Mouse (Mus musculus) urinary bladder, postnatal 14 days (tissue): ENCODE results near the gene Creb3.

Experiments
- DNase-seq: peaks from one replicate; pipeline ENCODE4 v3.0.0; 2021; ENCODE audit warnings: low spot score

Gene Creb3

DNA sequence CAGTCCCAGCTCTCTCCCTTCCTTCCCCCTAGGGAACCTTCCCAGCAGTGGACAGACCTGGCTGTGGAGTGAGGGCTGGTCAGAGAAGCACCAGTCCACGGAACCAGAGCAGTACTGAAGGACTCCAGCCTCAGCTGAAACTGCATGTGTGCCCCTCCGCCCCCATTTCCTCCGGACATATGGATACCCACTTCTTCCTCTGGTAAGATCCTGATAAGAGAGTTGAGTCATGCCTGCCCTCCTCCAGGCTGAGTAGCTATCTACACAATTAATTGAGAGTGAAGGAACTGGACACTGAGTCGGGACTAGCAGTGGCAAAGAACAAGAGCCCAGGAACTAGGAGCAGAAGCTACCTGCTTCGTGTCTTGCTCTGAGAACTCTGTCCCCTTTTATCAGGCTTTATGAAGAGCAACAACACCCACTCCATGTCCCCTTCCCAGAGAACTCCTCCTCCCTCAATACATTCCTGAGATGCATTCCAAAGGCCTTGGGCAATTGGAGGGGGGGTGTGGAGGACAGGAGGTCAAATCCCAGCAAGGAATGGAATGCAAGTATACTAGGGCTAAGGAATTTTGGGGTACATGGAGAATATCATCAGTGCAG is 4.0 kb upstream of the Creb3 start:
- peak; percentile 33 for DNase-seq

DNA sequence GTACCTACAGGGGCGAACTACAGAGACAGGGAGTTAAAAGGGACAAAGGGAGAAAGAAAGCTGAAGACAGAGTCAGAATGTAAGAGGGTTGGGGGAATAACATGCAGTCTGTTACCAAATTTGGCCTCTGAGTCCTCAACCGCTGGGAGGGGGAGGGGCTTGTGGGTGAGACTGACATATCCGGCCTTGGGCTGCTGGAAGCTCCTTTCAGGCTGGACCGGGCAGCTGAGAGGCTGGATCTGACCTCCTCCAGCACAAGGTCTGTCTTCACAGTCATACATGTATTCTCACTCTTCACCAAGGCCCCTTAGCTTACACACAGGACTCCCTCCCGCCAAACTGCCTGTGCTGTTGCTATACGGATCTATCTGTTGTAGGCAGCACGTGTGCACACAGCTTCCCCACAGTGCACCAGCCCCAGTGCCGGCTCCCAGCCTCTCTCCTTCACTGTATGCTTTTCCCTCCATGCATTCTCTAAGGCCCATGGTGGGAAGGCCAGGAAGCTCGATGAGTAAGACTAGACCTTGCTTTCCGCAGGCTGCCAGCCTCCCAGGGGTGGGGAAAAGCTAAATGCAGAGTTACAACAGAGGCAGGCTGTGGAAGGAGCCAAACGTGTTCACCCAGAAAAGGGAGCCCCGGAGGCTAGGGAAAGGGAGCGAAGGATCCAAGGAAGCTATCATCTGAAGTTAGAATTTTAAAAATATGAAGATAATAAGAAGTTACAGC is 3.3 kb upstream of the Creb3 start:
- peak; percentile 73 for DNase-seq

DNA sequence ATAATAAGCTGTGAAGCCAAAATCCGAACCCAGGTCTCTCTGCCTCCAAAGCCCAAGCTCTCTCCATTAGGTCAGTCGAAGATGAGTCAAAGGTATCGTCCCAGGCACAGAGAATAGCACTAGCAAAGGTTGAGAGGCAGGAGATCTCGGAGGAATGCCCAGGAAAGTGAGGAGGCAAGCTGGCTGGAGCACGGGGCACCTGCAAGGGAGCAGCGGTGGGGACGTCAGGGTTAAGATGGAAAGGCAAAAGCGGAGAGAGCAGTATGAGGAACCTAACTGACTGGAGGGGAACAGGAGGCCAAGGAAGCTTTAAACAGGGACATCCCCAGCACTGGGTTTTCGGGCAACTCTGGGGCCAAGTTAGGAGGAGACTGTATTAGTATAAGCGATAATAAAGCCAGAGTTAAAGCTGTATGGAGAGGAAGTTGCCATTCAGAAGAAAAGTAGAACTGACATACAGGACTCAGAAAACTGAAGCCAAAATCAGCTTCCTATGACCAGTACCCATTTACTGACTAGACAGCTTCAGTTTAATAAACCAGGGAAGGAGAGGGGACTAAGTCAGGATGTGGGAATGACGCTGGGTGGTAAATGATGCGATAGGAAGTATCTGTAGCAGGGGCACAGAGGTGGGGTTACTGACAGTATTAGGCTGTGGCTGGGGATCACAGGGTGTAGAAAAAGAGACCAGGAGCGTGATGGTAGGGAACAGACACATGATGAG is 2.5 kb upstream of the Creb3 start:
- no peak for DNase-seq

DNA sequence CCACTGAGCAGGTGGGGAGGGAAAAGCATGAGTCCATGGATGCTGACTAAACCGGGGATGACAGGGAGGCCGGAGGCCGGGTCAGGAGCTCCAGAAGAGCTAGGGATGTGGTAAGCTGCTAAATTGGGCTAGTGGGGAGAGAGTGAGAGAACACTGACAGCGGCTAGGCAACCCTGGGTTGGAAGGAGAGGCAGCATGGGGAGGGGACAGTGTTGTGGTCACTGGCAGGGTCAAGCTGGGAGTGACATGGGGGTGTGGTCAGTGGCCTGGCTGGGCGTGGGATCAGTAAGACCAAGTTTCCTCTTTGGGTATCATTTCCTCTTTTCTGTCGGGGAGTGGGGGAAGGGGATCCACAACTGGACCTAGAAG is 1.9 kb upstream of the Creb3 start:
- peak; percentile 53 for DNase-seq

DNA sequence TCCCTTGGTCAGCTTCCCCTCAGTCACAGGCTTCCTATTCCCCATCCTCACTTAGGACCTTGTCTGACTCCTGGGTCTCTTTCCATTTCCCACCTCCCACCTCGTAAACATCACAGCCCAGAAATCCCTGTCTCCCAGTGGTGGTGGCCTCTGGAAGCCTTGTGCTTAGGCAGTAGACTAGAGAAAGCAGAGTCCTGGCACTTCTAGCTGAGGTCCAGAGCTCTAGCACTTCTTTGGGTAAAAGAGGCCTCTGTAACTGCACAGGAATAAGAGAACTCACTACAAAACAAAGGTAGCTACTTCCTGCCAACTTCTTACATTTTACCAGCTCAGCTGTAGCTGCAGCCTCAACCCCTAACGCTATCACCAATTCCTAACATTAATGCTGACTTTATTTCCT is 1.2 kb upstream of the Creb3 start:
- DNase-seq = no peak

DNA sequence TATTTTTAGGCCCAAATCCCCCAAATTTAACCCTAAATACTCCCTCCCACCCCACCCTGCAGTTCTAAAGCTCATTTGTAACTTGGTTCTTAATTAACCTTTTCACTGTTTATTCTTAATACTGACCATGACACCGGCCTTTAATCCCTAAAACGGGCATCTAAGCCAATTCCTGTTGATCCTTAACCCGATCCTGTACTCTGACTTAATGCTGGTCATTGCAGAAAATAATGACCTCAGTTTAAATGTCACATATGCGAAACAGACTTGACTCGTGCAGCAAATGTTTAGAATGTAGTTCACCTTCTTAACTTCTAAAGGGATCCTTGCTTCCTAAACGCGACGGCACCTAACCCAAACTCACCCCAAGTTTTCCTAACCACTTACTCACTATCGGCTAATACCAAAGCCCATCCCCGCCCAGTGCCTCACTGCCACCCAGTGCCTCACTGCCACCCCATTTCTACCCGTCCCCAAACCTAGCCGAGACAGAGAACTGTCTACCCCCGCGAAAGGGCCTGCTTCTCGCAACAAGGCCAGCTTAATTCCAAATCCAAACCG is 616 bp upstream of the Creb3 start:
- DNase-seq = no peak

DNA sequence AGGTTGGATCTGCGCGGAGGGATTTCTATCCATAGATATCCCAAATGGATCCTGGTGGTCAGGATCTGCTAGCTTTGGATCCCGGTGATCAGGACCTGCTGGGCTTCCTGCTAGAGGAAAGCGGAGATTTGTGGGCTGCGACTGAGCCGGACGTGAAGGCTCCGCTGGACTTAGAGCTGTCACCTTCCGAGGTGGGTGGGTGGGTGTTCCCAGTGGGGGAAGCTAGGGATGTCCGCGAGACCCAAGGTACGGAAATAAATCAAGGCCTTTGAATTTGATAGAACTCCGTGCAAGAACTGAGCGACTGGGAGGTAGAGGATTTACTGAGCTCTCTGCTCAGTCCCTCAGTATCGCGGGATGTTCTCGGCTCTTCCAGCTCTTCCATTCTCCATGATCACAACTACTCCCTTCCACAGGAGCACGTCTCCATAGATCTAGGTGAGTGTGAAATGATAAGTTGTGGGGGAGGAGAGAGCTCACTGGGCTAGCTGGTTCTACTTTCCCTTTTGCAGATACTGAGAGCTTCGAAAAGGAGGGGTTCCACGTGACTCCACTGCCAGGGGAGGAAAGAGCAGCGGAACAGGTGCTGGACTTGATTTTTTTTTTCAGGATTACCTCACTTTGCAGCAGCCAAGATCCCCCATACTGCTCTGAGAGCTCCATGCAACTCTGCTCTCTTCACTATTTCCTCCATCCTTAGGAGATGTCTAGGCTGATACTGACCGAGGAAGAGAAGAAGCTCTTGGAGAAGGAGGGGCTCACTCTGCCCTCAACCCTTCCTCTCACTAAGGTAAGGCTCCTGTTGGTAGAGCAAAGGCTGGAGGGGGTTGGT is 853 bp downstream of the Creb3 start:
- no peak for DNase-seq

DNA sequence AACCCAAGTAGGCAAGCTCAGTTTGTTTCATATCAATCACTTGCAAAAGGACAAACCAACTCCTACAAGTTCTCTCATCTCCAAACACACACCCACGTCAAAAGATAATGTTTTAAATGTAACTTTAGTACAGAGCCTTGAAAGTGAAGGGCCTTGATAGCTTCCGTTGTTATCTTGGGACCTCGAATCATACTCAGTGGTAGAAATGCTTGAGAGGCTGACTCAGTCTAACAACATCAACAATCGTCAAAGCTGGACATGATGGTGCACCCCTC is 1.4 kb downstream of the Creb3 start:
- no peak for DNase-seq

DNA sequence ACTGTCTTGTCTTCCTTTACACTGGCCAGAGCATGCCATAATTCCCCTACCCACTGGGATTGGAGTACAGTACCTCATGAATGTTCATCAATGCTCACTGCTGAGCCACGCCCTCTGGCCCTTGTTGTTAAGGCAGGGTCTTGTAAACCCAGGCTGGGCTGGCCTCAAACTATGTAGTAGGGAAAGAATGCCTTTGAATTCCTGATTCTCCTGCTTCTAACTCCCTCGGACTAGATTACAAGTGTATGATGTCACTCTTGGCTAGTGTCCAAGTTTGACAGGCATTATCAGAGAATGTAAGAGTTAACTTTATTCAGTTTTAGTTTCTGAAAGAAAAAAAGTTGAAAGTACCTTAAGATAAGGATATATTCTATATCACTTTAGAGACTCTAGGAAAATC is 2.1 kb downstream of the Creb3 start:
- no peak for DNase-seq

DNA sequence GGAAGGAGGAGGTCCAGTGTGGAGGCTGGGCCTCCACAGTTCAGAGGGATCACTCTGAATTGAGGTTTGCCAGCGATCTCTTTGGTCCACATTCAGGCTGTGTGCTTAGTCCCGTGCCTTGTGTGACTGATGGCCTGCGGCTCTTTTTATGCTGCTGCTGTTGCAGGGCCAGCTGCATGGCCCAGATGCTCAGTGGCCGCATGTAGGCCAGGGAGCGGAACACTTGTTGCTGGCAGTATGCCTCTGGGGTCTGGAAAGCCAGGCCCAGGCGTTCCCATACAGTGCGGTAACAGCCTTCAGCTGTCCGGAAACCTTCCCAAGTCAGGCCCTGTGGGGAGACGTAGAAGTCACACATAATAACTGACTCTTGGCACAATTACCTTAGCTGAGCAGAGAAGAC is 5.0 kb downstream of the Creb3 start:
- no peak for DNase-seq

DNA sequence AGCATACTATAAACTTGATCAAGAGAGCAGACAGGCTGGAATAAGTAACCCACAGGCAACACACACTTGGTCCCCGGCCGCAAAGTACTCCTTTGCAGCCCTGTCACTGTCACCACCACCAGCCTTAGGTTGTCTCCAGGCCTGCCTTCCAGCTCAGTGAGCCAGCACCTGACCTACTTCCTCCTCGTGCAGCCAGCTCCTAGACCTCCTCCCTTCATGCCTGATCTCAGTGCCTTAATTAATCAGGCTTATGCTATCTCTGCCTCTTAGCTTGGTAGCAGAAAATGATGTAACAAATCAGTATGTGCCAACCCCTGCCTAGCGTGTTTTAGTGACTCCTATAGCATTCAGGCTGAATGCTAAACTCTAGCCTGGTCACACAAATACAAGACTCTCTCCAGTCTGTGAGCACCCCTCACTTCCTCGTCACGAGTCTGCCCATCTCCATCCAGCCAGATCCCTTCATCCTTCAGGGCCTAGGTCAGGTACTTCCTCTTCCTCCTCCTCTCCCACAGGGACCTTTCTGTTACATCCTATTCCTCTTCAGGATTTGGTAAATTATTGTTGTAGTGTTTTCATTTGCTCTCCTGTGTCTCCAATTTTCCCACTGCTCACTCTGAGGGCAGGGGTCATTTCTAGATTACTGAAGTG is 9.4 kb downstream of the Creb3 start:
- no peak for DNase-seq

DNA sequence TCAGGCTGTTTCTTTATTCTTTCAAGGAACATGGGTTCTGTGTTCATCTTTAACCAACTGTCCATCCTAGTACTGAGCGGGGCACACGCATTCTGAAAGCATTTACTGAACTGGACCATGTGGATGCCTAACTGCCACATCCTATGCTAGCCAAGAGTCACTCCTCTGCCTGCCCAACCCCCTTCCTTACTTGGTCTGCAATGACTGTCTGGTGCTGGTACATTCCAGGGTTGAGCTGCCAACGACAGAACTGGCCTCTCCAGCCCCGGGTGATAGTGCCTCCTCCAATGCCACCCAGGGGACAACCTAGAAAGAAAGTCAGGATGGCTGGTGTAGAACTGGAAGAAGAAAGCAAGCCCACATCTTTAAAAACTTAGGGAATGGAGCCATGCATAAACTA is 11.4 kb downstream of the Creb3 start:
- no peak for DNase-seq

DNA sequence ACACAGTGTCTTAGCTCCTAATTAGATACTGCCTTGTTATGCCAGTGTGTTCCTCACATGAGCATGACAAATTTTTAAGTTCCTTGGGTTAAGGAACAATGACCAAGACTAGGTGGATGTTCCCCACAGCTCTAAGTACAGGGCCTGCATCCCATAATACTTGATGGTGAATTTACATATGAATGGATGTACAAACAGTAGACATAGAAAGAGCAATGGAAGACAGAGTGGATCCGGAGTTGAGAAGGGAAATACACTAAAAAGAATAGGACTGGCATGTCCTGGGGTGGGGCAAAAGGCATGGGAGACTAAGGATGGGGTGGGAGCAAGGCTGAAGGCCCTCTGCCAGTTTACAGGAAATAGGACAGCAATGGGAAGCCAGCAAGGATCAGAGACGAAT is 13.2 kb downstream of the Creb3 start:
- DNase-seq = no peak

DNA sequence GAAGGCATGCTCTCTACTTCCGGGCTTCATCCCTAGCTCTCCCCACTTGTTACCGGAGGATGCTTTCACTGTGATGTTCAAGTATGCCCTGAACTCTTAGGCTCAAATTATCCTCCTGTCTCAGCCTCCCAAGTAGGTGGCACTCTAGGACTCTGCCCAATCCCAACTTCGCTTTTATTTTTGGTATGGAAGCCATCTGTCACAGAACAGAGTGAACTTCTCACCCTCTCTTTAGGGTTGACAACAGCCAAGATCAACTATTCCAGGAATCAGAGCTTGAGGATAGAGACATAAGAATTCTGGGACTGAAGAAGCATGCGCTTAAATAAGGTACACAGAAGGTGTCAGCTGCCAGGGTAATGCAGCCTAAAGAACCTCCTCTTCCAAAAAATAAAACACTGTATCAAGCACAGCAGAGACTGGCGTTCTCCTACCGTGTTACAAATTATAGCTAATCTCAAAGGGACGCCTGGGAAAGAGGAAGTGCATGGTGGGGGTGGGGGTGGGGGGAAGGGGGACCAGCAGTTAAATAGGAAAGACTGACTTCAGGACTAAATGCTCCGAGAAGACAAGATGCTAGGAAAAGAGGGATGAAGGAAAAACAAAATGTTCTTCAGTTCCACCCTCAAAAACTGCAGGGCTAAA is 15.2 kb downstream of the Creb3 start:
- no peak for DNase-seq

DNA sequence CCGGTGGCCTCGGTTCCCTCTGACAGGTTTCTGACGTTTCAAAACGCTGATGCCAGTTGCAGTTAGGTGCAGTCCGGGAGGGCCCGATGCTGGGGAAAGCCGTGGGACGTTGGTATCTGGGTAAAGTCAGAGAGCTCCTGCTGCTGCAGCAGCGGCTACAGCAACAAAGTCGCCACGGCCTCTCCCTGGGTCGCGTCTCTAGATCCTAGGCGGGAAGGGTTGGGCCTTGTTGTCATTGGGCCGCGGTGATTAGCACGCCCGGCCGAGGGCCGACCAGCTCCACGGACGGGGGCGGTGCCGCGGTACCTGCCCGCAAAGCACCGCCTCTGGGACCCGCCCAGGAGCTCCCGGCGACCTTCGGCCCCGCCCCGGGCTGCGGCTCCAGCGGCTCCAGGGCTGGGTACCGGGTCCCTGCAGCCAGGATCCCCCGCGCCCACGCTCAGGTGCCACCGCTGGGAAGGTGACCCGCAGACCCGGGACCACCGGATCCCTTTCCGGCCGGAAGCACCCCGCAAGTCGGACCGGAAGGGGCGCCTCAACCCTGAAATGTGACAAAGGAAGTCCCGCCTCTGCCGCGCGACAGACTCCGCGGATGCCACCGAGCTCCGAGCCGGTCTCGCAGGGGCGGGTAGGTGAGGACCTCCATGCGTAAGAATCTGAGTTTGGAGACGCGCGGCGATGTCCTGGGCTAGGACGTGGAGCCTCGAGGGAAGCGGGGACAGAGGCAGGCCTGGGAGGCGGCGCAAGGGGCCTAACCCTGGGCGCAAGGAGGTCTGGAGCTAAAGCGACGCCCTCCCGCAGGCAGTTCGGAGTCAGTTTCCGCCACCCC is 16.5 kb downstream of the Creb3 start, which contains the start of the genes Rgp1 and Gba2:
TSS of gene Rgp1 (plus strand) at position 340 of the 829 bp plus-strand sequence.
TSS of gene Gba2 (minus strand) at position 498 of the 829 bp plus-strand sequence.
- DNase-seq = peak; percentile 89

DNA sequence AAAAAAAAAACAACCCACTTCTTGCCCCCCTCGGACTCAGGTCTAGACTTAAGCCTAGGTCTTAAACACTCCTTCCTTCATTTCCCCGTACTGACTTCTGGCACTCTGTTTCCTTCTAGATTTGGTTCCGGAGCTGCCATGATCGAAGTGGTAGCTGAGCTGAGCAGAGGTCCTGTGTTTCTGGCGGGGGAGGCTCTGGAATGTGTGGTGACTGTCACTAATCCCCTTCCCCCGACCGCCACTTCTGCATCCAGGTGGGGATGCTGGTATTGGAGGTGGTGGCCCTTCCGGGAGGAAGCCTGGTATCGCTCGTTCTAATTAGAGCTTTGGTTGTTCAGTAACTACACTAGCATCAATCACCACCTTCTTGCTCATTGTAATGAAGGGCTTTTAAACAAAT is 17.1 kb downstream of the Creb3 start:
- no peak for DNase-seq

DNA sequence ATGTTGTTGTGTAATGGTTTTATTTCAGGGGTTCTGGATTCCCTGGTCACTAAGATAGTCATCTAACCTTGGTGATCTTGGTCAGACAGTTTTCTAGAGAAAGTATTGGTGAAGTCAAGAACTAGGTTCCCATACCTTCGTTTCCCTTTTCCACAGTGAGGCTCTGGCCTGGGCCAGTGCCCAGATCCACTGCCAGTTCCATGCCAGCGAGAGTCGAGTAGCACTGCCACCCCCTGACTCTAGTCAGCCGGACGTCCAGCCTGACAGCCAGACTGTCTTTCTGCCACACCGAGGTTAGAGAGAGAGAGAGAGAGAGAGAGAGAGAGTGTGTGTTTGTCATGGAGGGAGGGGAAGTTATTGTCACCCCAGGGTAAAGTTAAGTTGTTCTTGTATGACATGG is 17.6 kb downstream of the Creb3 start:
- no peak for DNase-seq

DNA sequence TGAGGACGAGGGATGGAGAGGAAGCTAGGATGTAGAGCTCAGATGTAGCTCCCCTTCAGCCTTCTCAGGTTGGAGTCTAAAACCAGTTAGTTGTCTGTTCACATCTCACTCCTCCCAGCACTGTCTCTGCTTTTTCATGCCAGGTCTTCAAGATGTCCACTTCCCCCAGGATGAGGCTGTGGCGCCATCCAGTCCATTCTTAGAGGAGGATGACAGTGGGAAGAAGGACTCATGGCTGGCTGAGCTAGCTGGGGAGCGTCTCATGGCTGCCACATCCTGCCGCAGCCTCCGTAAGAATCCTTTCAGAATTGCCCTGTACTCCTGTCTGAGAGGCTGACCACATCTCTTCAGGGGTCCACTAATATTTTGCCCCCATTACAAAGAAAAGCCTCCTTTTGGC is 18.6 kb downstream of the Creb3 start:
- DNase-seq = no peak

DNA sequence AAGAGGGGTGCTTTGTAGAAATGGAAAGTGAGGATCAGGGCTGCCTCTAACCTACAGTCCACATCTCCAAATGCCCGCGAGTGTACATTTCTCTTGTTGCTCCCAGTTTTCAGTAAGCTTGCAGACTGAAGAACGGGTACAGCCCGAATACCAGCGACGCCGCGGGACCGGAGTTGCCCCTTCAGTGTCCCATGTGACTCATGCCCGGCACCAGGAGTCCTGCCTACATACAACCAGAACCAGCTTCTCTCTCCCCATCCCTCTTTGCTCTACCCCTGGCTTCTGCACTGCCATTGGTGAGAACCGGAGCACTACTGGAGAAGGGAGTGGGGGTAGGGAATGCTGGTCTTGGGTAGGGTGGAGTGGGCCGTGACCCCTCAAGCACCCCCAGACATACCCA is 19.2 kb downstream of the Creb3 start:
- DNase-seq = no peak

DNA sequence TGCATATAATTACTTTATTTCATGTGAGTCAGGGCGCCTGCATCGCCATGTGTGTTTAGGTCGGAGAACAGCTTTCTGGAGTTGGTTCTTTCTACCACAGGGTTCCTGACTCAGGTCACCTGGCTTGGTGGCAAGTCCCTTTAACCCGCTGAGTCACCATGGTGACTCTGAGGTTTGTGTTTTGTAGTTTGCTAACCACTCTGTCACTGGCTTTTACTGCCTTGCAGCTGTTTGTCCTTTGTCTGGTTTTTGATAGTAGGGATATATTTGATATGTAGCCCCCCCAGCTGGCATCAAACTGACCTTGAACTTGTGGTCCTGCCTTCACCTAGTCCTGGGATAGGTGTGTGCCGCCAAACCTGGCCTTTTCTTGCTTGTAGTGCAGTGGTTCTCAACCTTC is 20.1 kb downstream of the Creb3 start:
- DNase-seq = no peak
